Mouse (Mus musculus): ENCODE measurements around the gene Mthfr.
A peak's percentile ranks its signal among the peaks of the same experiment; 100 is the strongest.
"Not testable (repeated sequence)": the region's sequence is repeated elsewhere in the genome, so short reads cannot be mapped to it uniquely, and the experiment has no call there.

Gene Mthfr

GRCm38 (mm10) chr4:148040029-148040830 is 1.4 kb downstream of the Mthfr start:
- DNase-seq = no peak

DNA sequence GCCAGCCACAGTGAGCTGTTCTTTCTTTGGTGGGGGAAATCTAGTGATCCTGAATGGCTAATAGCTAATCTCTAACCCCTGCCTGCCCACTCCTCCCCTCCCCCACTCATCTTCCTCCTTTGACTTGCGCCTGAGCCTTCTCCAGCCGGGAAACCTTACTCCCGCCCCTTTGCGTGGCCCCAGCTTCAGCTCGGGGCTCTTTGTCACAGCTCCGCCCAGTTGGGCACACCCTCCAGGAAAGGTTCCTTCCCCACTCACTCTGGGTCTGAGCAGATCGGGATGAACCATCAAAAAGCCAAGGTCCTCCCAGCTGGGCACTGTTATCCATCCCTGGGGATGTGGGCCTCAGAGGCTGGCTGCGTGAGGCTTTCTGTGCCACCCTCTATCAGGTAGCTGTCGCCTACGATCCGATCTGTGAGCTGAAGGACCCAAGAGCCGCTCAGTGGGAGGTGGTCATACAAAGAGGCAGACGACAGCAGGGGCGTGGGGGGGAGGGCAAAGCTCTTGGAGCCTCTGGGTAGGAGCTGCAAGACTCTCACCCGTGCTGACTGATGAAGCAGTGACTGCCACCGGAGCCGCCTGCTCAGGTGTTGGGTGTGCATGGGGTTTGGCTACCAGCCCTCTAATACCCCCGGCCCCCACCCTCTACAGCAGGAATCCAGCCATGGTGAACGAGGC is 2.2 kb downstream of the Mthfr start:
- peak; percentile 88 for DNase-seq

DNA sequence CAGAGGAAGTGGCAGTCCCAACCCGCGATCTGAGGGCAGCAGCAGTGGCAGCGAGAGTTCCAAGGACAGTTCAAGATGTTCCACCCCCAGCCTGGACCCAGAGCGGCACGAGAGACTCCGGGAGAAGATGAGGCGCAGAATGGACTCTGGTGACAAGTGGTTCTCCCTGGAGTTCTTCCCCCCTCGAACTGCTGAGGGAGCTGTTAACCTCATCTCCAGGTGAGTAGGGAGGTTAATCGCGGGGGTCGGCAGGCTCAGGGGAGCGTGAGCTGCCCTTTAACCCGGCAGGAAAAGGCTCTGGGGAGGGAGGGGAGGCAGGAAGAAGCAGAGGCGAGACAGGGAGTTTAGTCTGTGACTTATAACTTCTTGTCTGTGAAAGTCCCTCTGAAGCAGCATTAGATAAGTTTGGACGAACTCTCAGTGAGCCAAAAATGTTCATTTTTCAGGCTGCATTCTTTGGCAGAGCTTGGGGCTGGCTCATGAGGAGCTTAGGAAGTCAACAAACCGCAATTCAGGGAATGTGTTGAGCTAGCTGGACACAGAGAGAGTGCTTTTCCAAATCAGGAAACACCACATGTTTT is 2.8 kb downstream of the Mthfr start:
- peak; percentile 67 for DNase-seq

DNA sequence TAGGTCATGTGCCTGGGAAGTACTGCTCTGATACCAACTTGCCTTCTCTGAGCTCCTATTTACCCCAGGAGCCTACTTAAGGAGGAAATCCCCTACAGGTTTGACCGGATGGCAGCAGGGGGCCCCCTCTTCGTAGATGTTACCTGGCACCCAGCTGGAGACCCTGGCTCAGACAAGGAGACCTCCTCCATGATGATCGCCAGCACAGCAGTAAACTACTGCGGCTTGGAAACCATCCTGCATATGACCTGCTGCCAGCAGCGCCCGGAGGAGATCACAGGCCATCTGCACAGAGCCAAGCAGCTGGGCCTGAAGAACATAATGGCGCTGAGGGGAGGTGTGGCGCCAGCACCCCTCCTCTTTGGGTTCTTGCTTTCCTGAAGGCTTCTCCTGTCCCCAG is 4.5 kb downstream of the Mthfr start:
- DNase-seq = not testable (repeated sequence)

DNA sequence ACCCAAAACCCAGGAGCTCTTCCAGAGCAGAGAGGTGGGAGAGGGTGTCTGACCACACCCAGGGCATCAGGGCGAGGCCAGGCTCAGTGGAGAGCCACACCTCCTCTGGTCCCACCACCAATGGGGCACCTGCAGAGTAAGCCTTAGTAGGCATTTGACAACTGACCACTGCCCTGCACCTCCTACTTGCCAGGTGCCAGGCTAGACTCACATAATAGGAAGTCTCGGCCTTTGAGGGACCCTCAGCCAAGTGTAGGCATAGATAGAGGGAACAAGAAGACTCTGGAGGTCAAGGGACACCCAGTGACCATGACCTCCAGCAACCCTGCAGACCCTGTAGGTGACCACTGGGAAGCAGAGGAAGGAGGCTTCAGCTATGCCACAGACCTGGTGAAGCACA is 5.2 kb downstream of the Mthfr start:
- DNase-seq = no peak

- no peak for DNase-seq
Observed at GRCm38 (mm10) chr4:148046450-148047031, 7.7 kb downstream of the Mthfr start.

GRCm38 (mm10) chr4:148050396-148050914 is 11.6 kb downstream of the Mthfr start:
- not testable (repeated sequence) for DNase-seq

DNA sequence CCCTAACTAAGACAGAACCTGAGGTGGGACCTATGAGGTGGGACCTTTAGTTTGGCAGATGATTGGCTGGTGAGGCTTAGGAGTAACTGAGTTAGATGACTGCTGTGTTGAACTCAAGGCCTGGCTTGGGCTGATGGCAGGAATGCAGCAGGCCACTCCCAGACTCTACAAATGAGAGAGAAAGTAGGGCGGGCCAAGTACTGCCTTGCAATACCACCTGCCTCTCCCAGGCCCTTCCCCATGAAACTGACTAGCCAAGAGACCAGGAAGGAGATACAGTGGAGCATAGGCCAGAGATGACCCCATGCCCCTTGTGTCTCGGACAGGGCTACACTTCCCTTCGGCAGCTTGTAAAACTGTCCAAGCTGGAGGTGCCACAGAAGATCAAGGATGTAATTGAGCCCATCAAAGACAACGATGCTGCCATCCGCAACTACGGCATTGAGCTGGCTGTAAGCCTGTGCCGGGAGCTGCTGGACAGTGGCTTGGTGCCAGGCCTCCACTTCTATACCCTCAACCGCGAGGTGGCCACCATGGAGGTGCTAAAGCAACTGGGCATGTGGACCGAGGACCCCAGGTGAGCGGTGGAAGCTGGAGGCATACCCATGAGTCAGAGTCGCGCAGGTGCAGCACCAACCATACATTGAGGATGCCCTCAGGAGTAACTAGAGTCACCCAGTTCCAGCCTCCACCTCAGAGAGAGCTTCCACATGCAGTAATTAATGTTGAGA is 12.3 kb downstream of the Mthfr start:
- DNase-seq = no peak

- DNase-seq = no peak
Observed at GRCm38 (mm10) chr4:148051886-148052285, 13.0 kb downstream of the Mthfr start.

DNA sequence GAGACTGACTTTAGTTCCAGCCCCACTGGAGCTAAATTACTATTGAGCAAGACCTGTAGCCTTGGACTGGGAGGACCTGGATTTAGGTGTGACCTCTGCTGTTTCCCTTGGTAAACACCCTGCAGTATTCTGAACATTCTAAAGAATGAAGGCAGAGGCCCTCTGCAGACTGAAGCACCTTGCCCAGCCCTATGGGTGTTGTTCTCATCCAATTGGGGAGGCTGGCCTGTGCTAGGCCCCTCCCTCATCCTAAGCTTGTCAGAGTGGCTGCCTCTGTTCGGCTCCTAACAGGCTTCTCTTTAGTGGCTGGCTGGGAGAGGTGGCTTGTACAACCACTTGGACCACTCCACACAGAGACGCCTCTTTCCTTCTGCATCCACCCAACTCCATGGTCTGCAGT is 14.1 kb downstream of the Mthfr start:
- no peak for DNase-seq

DNA sequence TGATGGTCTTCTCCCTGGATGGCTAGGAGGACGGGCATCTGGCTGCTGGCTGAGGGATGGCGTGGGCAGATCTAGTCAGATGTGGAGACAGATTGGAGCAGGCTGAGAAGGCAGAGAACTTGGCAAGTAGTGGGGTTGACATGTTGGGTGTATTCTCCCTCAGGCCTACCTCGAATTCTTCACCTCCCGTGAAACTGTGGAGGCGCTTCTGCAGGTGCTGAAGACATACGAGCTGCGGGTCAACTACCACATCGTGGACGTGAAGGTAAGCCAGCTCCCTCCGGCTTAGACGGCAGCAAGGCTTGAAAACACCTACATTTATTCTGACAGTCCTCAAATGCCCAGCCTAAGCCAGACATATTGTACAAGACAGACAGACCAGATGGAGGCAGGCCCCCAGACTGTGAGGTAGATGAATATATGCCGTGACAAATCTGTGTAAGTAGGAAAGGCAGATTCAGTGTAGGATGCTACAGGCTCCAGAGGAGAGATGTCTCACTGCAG is 14.6 kb downstream of the Mthfr start:
- no peak for DNase-seq

- DNase-seq = no peak
Observed at GRCm38 (mm10) chr4:148054961-148055695, 16.3 kb downstream of the Mthfr start.

DNA sequence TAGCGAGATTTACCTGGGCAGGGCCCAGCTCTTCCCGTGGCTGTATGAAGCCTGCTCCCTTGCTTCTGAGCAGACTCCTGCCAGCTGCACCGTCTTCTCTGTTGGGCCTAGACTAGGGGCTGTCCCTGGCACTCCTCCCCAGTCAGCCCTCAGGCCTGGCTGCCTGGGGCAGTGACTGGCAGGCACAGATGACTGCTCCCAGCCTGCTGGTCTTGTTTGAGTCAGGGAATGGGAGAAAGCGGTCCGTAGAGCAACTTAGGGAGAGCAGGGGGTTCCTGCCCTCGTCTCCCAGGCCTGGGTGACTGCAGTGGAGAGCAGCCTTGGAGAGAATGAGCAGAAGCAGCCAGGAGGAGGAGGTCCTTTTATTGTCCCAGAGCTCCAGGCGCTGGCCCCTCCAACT is 17.4 kb downstream of the Mthfr start:
- peak; percentile 24 for DNase-seq

GRCm38 (mm10) chr4:148056801-148057200 is 17.9 kb downstream of the Mthfr start:
- DNase-seq = peak; percentile 78

GRCm38 (mm10) chr4:148057661-148058209 is 18.9 kb downstream of the Mthfr start:
- no peak for DNase-seq

GRCm38 (mm10) chr4:148058218-148058819 is 19.4 kb downstream of the Mthfr start:
- DNase-seq = no peak

DNA sequence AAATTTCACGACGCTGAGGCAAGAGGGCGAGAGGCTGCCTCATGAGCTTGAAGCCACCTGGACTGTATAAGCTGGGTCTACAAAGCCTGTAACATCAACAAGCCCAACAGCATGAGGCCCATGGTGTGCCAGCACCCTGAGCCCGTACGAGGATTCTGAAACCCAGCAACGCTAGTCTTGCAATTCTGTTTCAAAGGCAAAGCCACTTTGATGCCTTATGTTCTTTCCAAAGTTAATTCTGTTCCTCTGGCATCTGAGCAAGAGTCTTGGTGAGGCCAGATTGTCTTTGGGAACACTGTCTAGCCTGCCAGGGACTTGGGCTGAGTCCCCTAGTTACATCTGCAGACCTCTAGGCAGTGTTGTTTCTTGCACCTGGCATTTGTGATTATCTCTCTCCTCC is 20.1 kb downstream of the Mthfr start:
- no peak for DNase-seq

DNA sequence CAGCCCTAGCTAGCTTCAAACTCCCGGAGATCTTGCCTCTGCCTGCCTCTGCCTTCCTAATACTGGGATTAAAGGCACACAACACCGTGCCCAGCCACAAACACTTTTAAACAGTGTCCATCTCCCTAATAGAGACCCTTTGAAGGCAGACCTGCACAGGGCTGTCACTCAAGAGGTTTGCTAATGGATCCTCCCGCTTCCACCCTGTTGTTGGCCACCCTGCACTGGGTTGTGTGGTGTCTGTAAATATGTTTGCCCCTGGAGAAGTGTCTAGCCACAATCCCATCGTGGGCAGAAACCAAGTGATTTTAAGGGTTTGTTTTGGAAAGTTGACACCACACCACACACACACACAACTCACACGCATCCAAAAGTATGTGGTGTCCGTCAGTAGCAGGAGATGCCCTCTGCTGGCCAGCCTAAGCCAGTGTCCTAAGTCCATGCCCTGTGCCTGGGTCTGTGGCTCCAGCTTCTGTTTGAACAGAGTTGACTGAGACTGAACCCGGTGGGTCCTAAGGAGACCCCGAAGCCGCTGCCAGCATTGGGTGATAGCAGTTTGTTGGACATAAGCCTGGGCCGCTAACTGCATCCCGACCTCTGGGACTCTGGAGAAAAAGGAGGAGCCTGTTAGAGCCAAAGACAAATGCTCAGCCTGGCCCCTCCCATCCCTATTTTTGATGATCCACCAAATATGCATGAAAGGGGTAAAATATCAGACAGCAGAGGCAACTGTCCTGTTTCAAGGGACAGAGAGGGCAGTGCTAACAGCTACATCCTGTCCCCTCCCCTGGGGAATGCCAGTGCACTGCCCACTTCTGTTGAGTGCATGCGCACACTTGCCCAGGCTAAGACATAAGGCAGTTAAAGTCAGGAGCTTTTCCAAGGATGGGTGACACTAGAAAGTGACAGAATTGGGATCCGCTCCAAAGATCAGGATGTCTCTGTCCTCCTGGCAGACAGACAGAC is 21.5 kb downstream of the Mthfr start:
- DNase-seq = peak; percentile 60

DNA sequence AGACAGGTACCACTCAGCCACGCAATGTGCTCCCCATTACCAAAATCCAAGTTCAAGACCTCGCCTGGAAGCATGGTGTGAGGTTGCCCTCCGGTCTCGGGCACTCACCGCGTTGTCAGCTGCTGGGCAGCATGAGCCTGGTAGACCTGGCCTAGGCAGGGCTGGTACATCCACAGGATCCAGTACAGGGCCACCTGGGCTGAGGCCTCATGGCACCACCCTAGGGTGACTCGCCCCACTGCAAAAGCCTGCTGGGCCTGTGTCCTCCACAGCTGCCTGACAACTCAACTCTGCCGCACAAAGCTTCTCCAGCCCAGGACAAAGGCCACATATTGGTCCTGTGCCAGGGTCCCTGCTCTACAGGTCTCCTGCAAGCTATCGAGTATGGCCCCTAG is 22.2 kb downstream of the Mthfr start:
- no peak for DNase-seq

Measured in kidney, postnatal 14 days (tissue).